Mouse (Mus musculus) erythroblast, adult 5-6 weeks (primary cell): ENCODE measurements around the gene Abcb6. TPM values are rescaled to one million over a fixed set of nuclear protein-coding genes. Genes with fewer than 3 reads are reported as not detected.

Experiments used
- total RNA-seq, 2 experiments: library from RNA; stranded (forward) in 1 of 2; stranded (reverse) in 1 of 2; fragments of 150-400 nt in 1 of 2; fragments of 200-764, 138-1000 nt in 1 of 2; gene quantifications; 2 replicates each; pipeline versions ENCODE4 v1.2.3 to v1.2.4; 2015 to 2017; ENCODE audit warnings: low replicate concordance in 2 of 2

Gene Abcb6
- total RNA-seq, 2 experiments from 2014 or later: 62.9 to 78.2 TPM

Other genes with a start within 250 kb of the Abcb6 start
- gene Cfap65, start 244.8 kb downstream of the Abcb6 start, total RNA-seq (2015; ENCODE audit: low replicate concordance): not detected in 2 replicates
- not detected in 2 replicates for gene Cfap65, start 244.8 kb downstream of the Abcb6 start, total RNA-seq (2017; ENCODE audit: low replicate concordance)
- not detected in 2 replicates for gene Ihh, start 228.7 kb downstream of the Abcb6 start, total RNA-seq (2015; ENCODE audit: low replicate concordance)
- gene Ihh, start 228.7 kb downstream of the Abcb6 start, total RNA-seq (2017; ENCODE audit: low replicate concordance): 0.28 TPM in 1 of 2 replicates, not detected in the other
- 0.77 and 8.2 TPM in 2 replicates for gene Nhej1, start 55.2 kb downstream of the Abcb6 start, total RNA-seq (2015; ENCODE audit: low replicate concordance)
- gene Nhej1, start 55.2 kb downstream of the Abcb6 start, total RNA-seq (2017; ENCODE audit: low replicate concordance): 4.0 and 10.0 TPM in 2 replicates
- gene Slc23a3, start 46.5 kb downstream of the Abcb6 start, total RNA-seq (2015; ENCODE audit: low replicate concordance): 1.3 and 3.5 TPM in 2 replicates
- gene Slc23a3, start 46.5 kb downstream of the Abcb6 start, total RNA-seq (2017; ENCODE audit: low replicate concordance): 0.28 and 0.60 TPM in 2 replicates
- 41.6 and 42.7 TPM in 2 replicates for gene Cnppd1, start 37.7 kb downstream of the Abcb6 start, total RNA-seq (2015; ENCODE audit: low replicate concordance)
- 135 and 169 TPM in 2 replicates for gene Cnppd1, start 37.7 kb downstream of the Abcb6 start, total RNA-seq (2017; ENCODE audit: low replicate concordance)
- 30.7 and 38.0 TPM in 2 replicates for gene Retreg2, start 37.6 kb downstream of the Abcb6 start, total RNA-seq (2015; ENCODE audit: low replicate concordance)
- 45.0 and 54.0 TPM in 2 replicates for gene Retreg2, start 37.6 kb downstream of the Abcb6 start, total RNA-seq (2017; ENCODE audit: low replicate concordance)
- gene Zfand2b, start 11.7 kb downstream of the Abcb6 start, total RNA-seq (2015; ENCODE audit: low replicate concordance): 15.9 and 28.2 TPM in 2 replicates
- 43.3 and 49.6 TPM in 2 replicates for gene Zfand2b, start 11.7 kb downstream of the Abcb6 start, total RNA-seq (2017; ENCODE audit: low replicate concordance)
- gene Ankzf1, start 11.8 kb upstream of the Abcb6 start, total RNA-seq (2015; ENCODE audit: low replicate concordance): 8.3 and 10.4 TPM in 2 replicates
- 34.5 and 39.0 TPM in 2 replicates for gene Ankzf1, start 11.8 kb upstream of the Abcb6 start, total RNA-seq (2017; ENCODE audit: low replicate concordance)
- 107 and 131 TPM in 2 replicates for gene Atg9a, start 11.8 kb upstream of the Abcb6 start, total RNA-seq (2015; ENCODE audit: low replicate concordance)
- gene Atg9a, start 11.8 kb upstream of the Abcb6 start, total RNA-seq (2017; ENCODE audit: low replicate concordance): 137 and 142 TPM in 2 replicates
- gene Glb1l, start 30.4 kb upstream of the Abcb6 start, total RNA-seq (2015; ENCODE audit: low replicate concordance): 12.3 and 12.9 TPM in 2 replicates
- gene Glb1l, start 30.4 kb upstream of the Abcb6 start, total RNA-seq (2017; ENCODE audit: low replicate concordance): 8.1 and 8.6 TPM in 2 replicates
- gene Stk16, start 30.4 kb upstream of the Abcb6 start, total RNA-seq (2015; ENCODE audit: low replicate concordance): 50.4 and 76.9 TPM in 2 replicates
- 31.3 and 50.2 TPM in 2 replicates for gene Stk16, start 30.4 kb upstream of the Abcb6 start, total RNA-seq (2017; ENCODE audit: low replicate concordance)
- 433 and 471 TPM in 2 replicates for gene Tuba4a, start 39.5 kb upstream of the Abcb6 start, total RNA-seq (2015; ENCODE audit: low replicate concordance)
- gene Tuba4a, start 39.5 kb upstream of the Abcb6 start, total RNA-seq (2017; ENCODE audit: low replicate concordance): 280 and 368 TPM in 2 replicates
- gene A630095N17Rik, start 51.7 kb upstream of the Abcb6 start, total RNA-seq (2015; ENCODE audit: low replicate concordance): not detected in 2 replicates
- not detected in 2 replicates for gene A630095N17Rik, start 51.7 kb upstream of the Abcb6 start, total RNA-seq (2017; ENCODE audit: low replicate concordance)
- gene Dnajb2, start 56.0 kb upstream of the Abcb6 start, total RNA-seq (2015; ENCODE audit: low replicate concordance): 186 and 231 TPM in 2 replicates
- gene Dnajb2, start 56.0 kb upstream of the Abcb6 start, total RNA-seq (2017; ENCODE audit: low replicate concordance): 524 and 744 TPM in 2 replicates
- gene Ptprn, start 84.1 kb upstream of the Abcb6 start, total RNA-seq (2015; ENCODE audit: low replicate concordance): not detected in 2 replicates
- gene Ptprn, start 84.1 kb upstream of the Abcb6 start, total RNA-seq (2017; ENCODE audit: low replicate concordance): not detected in 2 replicates
- gene Resp18, start 98.0 kb upstream of the Abcb6 start, total RNA-seq (2015; ENCODE audit: low replicate concordance): not detected in 2 replicates
- gene Resp18, start 98.0 kb upstream of the Abcb6 start, total RNA-seq (2017; ENCODE audit: low replicate concordance): not detected in 2 replicates
- gene Dnpep, start 137.6 kb upstream of the Abcb6 start, total RNA-seq (2015; ENCODE audit: low replicate concordance): 14.0 and 20.3 TPM in 2 replicates
- gene Dnpep, start 137.6 kb upstream of the Abcb6 start, total RNA-seq (2017; ENCODE audit: low replicate concordance): 7.7 and 11.8 TPM in 2 replicates
- gene Des, start 179.9 kb upstream of the Abcb6 start, total RNA-seq (2015; ENCODE audit: low replicate concordance): not detected in 2 replicates
- not detected in 2 replicates for gene Des, start 179.9 kb upstream of the Abcb6 start, total RNA-seq (2017; ENCODE audit: low replicate concordance)
- gene Speg, start 194.9 kb upstream of the Abcb6 start, total RNA-seq (2015; ENCODE audit: low replicate concordance): not detected in 2 replicates
- 1.7 TPM in 1 of 2 replicates, not detected in the other for gene Speg, start 194.9 kb upstream of the Abcb6 start, total RNA-seq (2017; ENCODE audit: low replicate concordance)